Mouse (Mus musculus) cortical plate, adult 2 months (tissue): ENCODE results near the gene Thbs3.

Experiments used
- CTCF ChIP-seq: fragments of 200-500 bp; IDR thresholded peaks from 2 replicates; pipeline ENCODE4 v1.5.1; 2011; ENCODE audit warnings: mild to moderate bottlenecking, control low read depth, low read length; ENCODE audit not compliant: insufficient read depth; ENCODE audit errors: extremely low read depth
- POLR2A ChIP-seq: fragments of 200-500 bp; IDR thresholded peaks from 2 replicates; pipeline ENCODE4 v1.6.1; 2011; ENCODE audit warnings: mild to moderate bottlenecking, low read length, control low read depth; ENCODE audit not compliant: insufficient read depth; ENCODE audit errors: extremely low read depth

- no peak for TF ChIP-seq CTCF
- TF ChIP-seq POLR2A, result no peak
These were observed 14.3 kb downstream of the Thbs3 start for GRCm38 (mm10) chr3:89229276-89229675.
